Mouse (Mus musculus) stomach, adult 2 months (tissue): ENCODE results near the gene Ppp4r4. TPM values are rescaled to one million over a fixed set of nuclear protein-coding genes. Genes with fewer than 3 reads are reported as not detected.

Experiments used
- polyA plus RNA-seq: library from polyadenylated mRNA; depleted of rRNA; stranded (reverse); fragments of >200 nt; gene quantifications from 2 replicates; pipeline ENCODE4 v1.2.3, GENCODE M21; 2012; rRNA removed

The Ppp4r4 gene
- polyA plus RNA-seq = 0.06 and 0.09 TPM in 2 replicates

GRCm38 (mm10) chr12:103532020-103532648 is at the start of gene Ppp4r4:
Gene Ppp4r4, plus strand, starts transcription at chr12:103532283.

GRCm38 (mm10) chr12:103631203-103631612 is 99.1 kb downstream of the Ppp4r4 start, which contains the start of gene Serpina10:
Gene Serpina10, minus strand, starts transcription at chr12:103631444.

GRCm38 (mm10) chr12:103656848-103657626 is 125.0 kb downstream of the Ppp4r4 start, which contains the start of gene Serpina6:
Gene Serpina6, minus strand, starts transcription at chr12:103657212.

Other genes starting within 250 kb of the Ppp4r4 start
- not detected in 2 replicates for gene Fam181a, start 221.3 kb upstream of the Ppp4r4 start, polyA plus RNA-seq
- 49.2 and 78.4 TPM in 2 replicates for gene Asb2, start 176.3 kb upstream of the Ppp4r4 start, polyA plus RNA-seq
- 4.4 and 5.7 TPM in 2 replicates for gene Otub2, start 143.6 kb upstream of the Ppp4r4 start, polyA plus RNA-seq
- gene 9330161L09Rik, start 124.5 kb upstream of the Ppp4r4 start, polyA plus RNA-seq = 0.30 and 0.44 TPM in 2 replicates
- 8.1 and 10.2 TPM in 2 replicates for gene Ddx24, start 106.5 kb upstream of the Ppp4r4 start, polyA plus RNA-seq
- 205 and 246 TPM in 2 replicates for gene Ifi27, start 98.1 kb upstream of the Ppp4r4 start, polyA plus RNA-seq
- gene Ifi27l2a, start 88.6 kb upstream of the Ppp4r4 start, polyA plus RNA-seq = 250 and 292 TPM in 2 replicates
- gene Ifi27l2b, start 75.1 kb upstream of the Ppp4r4 start, polyA plus RNA-seq = 45.5 and 67.7 TPM in 2 replicates
- not detected in 2 replicates for gene Serpina10, start 99.2 kb downstream of the Ppp4r4 start, polyA plus RNA-seq
- gene Serpina6, start 124.9 kb downstream of the Ppp4r4 start, polyA plus RNA-seq = not detected in 2 replicates
- 0.42 TPM in 1 of 2 replicates, not detected in the other for gene Serpina16, start 143.9 kb downstream of the Ppp4r4 start, polyA plus RNA-seq
- gene Serpina1f, start 163.2 kb downstream of the Ppp4r4 start, polyA plus RNA-seq = 0.72 TPM in 1 of 2 replicates, not detected in the other
- 0.31 TPM in 1 of 2 replicates, not detected in the other for gene Serpina1d, start 241.3 kb downstream of the Ppp4r4 start, polyA plus RNA-seq